Mouse (Mus musculus) urinary bladder, adult 2 months (tissue): Measurements from ENCODE around the gene Pgm2l1. TPM values are rescaled to one million over a fixed set of nuclear protein-coding genes. Genes with fewer than 3 reads are reported as not detected.

Experiments used
- DNase-seq: peaks from one replicate; pipeline ENCODE4 v3.0.0; 2022; ENCODE audit warnings: low spot score
- polyA plus RNA-seq: library from polyadenylated mRNA; depleted of rRNA; stranded (reverse); fragments of >200 nt; gene quantifications from 2 replicates; pipeline ENCODE4 v1.2.3, GENCODE M21; 2012; rRNA removed

The Pgm2l1 gene
- polyA plus RNA-seq = 4.9 and 5.2 TPM in 2 replicates

GRCm38 (mm10) chr7:100227158-100227875 lies at the start of gene Pgm2l1:
TSS of gene Pgm2l1 (plus strand) at chr7:100227394.
- DNase-seq = peak; percentile 92

GRCm38 (mm10) chr7:100178016-100178890 lies 48.9 kb upstream of the Pgm2l1 start:
- peak; percentile 43 for DNase-seq

DNA sequence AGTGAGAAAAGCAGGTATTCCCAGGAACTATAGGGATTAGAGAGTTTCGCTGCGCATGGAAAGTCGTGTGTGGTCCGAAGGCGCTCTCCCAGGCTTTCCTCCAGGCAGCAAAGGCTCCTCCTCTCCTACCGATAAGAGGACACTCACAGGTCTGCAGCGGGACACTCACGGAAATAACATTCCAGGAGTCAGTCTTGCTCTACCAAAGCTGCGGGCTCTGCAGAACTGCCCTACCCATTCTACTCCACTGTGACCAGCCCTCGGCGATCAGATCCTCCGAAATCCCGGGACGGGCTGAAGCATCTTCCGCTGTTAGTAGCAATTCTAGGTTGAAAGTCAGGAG lies 48.3 kb upstream of the Pgm2l1 start:
- no peak for DNase-seq

GRCm38 (mm10) chr7:100179394-100179793 lies 47.8 kb upstream of the Pgm2l1 start:
- DNase-seq = no peak

- no peak for DNase-seq
These were observed 47.3 kb upstream of the Pgm2l1 start for GRCm38 (mm10) chr7:100179836-100180407.

DNA sequence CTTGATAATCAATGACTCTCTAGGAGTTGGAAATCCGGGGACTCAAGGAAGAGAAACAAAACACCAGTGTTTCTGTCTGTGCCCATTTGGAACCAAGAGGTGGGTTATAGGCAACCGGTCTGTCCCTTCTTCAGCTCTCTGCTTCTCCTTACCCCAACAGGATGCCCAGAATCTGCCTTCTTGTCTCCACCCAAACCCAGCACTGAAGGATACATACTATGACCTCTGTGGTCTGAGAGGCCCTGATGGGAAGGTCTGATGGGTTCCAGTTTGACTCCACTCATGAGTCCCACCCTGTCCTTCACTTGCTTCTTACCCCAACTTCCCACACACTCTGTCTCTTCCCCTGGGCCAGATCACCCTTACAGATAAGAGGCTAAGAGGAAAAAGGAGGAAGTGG lies 46.0 kb upstream of the Pgm2l1 start:
- no peak for DNase-seq

DNA sequence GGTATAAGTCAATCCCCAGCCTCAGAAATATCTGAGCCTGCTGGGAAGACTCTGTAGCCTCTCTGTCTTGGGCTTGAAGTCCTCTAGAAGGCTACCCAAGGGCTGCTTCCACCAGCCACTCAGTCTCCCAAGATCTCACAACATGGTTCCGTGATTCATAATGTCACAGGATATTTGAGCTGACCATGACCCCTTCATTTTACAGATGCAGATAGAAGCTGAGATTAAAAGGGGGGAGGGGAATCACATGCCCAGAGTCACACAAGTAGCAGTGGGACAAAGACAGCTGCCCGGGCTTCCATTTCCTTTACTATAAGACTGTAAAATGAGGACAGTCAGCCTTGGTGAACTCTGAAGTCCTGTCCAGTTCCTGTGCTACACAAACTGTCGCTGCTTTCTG lies 45.6 kb upstream of the Pgm2l1 start:
- no peak for DNase-seq

- DNase-seq = no peak
These were observed 44.8 kb upstream of the Pgm2l1 start for GRCm38 (mm10) chr7:100182388-100182787.

DNA sequence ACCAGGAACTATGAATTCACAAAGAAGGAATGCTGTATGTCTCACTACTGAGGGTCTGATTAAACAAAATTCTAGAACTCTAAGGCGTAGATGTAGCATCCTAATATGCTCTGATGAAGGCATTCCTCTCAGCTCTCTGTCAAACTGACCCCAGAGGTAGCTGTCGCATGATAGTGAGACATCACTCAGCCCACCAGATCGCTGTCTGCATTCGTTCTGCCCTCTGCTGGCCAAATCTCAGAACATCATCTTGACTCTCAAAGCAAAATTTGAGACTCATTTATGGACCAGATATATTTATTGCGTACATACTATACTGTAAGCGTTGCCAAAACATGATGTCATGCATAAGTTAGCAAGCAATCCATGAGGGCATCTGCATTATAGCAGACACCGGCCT lies 39.6 kb upstream of the Pgm2l1 start:
- no peak for DNase-seq

DNA sequence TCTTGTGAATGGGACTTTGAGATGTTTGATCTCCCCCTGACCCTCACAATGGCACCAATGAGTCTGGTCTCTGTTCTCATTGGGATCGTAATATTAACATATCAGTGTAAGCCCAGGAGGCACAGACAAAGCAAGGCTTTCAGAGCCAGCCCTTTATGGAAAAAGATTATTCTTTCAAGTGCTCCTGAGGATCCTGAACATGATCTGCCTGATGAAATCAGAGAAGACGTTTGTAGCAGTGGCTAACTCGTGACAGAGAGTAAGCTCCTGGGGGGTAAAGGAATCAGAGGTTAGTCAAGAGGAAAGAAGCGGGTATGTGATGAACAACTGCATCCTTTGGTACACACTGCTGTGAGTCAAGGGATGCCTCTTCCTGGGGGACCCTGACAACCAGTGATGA lies 37.0 kb upstream of the Pgm2l1 start:
- DNase-seq = no peak

- no peak for DNase-seq
These were observed 36.4 kb upstream of the Pgm2l1 start for GRCm38 (mm10) chr7:100190778-100191177.

- DNase-seq = no peak
These were observed 26.0 kb upstream of the Pgm2l1 start for GRCm38 (mm10) chr7:100201191-100201590.

DNA sequence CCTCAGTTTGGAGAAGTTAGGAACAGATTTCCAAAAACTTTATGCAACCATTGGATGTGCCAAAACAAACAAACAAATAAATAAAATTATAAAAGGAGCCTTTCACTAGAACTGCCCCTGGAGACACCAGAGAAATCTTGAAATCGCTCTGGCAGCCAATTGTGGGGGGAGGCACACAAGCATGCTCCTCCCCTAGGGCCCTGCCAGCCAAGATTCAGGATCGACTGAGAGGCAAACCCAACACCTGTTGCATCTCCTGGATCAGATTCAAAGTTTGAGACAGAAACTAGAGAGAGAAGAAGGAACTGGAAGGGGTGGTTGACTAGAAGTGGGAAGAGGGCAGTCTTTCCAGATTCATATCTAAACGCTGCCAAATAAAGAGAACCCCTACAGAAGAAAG lies 23.6 kb upstream of the Pgm2l1 start:
- no peak for DNase-seq

DNA sequence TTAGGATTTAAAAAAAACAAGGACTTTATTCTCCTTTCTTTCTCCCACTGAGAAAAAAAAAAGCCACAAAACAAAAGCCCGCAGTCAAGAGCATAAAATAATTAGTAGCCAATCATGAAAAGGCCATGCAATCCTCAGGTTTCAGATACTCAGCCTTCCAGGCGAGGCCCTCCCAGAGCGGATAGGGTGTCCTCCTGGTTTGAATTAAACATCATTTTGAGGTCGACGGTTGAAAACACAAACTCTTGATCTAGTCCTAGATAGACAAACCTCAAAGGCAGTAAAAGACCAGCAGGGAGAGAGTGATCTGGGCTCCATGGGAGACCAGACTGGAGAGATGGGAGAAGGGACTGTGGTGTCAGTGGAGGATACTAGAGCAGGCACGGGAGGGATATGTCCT lies 22.3 kb upstream of the Pgm2l1 start:
- DNase-seq = no peak

- DNase-seq = no peak
These were observed 21.1 kb upstream of the Pgm2l1 start for GRCm38 (mm10) chr7:100206144-100206543.

GRCm38 (mm10) chr7:100207886-100208285 lies 19.3 kb upstream of the Pgm2l1 start:
- no peak for DNase-seq

DNA sequence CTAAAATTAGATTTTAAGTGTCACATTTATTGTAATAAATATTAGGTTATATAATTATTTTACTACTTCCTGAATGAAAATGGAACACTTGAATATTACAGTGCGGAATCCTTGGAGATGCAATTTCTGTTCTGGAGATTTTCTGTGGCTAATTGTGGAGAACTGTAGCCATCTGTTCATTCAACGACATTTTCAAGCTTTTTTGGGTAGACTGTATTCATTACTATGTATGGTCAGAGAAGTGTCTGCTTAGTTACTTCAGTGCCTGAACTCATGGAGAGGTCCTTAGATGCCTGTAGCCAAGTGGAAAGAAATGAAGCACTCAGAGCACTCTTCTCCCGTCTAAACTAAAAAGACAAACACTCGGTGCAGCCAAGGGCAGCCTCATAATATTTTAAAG lies 12.9 kb upstream of the Pgm2l1 start:
- no peak for DNase-seq

DNA sequence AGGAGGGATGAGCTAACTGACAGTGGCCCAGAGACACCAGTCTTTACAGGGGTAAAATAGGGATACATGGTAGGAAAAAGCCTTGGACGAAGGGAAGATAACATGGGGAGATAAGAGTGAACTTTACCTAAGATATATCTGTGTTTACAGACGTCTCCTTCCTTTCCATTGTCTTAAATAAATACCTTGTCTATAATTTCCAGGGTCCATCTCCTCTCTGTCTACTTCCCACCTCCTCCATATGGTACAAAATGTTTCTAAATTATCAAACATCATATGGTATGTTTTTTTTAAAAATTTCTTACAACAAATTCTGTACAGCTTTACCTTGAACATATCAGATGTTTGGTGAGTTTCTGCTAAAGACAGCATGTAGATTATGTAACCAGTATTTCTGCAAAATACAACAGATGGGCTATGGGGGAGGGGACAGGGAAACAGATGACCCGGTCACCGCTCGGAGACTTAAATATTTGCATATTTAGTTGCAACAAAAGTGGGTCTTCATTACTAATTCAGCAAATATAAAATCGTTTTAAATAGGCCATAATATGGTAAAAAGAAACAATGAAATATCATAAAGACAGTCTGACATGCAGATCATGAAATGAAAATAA lies 12.0 kb upstream of the Pgm2l1 start:
- no peak for DNase-seq

- DNase-seq = no peak
These were observed 11.2 kb upstream of the Pgm2l1 start for GRCm38 (mm10) chr7:100215976-100216375.

DNA sequence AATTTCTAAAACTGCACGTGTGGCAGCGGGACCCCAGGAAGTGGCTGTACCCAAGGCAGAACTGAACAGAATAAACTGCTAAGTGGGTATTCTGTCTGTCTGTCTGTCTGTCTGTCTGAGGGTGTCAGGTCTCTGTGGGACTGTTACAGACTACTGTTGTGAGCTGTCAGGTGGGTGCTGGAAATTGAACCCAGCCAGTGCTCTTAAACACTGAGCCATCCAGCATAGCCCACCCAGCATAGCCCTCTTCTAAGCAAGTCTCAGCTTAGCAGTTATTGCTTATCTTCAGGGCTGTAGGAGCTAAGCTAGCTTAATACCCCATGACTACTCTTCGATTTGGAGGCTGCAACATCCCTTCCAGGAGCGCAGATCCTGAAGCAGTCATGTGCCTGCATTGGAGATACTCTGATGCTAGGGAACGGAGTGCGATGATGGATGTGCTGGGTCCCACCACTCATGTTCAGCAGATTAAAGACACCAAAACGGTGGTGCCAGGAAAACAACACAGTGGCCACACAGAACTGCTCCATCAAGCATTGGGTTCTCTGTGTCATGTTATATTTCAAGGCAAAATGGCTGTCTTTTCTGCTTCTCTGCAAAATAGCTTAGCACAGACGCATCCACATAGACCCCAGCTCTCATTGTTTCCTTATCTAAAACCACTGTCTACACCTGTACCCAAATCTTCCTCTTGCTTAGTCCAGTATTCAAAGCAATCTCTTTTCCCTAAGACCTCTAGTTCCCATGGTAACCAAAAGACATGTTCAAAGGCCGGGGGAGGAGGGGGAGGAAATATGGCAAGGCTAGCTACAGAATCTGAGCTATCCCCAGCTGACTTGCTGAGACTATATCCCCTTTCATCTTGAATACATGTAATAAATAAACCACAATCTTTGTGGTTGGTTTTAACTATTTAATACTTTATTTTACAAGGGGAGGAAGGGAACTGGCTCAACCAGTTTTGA lies 10.3 kb upstream of the Pgm2l1 start:
- DNase-seq = no peak

DNA sequence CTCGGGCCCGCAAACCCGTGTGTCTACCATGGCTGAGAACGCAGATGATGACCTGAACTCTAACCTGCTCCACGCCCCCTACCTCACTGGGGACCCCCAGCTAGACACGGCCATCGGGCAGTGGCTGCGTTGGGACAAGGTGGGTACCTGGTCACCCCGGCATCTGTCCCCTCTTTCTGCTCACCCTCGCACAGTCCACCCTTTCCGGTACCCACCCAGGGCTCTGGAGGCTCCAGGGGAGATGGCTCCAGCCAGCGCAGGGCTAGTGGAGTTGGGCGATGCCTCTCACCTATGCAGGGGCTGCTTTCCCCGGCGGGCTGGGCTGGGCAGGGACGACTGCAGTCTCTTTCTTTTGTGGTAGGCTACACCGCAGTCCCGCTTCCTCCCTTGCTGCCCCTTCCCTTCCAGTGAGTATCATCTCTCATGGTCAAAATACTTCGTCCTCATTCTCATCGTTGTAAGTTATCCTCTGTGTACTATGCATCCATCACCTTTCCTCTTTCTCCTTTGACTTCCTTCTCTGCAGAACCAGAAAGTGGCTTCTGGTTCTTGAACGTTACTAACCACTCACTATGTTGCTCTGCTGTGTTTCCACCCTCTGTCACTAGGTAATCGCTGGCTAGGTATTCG lies 817 bp downstream of the Pgm2l1 start:
- no peak for DNase-seq
